Mouse (Mus musculus): ENCODE data around the gene Rrbp1.

DNA sequence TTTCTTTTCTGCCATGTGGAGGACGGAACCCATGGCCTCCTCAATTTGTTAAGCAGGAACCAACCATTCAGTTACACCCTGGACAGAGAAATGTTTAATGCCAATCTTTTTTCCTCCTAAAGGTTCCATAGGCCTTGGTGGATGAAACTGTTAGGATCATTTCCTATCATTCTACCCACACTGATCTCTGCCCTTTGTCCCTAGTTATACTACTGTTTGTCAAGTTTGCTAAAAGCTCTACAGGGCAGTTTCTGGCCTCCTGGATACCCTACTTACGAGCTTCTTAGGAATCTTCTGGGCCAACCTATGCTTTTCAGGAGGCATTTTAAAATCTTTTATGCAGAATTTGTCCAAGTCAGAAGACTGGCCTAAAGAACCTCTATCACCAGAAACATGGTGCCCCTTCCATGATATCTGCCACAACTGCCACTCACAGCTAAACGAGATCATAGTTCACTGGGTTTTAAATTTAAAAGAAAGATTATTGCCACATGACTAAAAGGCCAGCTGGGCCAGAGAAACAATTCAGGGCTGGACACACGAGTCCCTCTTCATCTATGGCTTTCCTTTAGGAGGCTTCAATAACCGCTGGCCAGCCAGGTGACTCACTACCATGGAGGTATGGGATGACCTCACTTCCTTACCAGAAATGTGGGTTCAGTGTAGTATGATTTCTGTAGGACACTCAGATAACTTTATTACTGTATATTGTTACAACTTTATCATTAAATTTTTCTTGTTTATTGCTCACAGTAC is 8.7 kb downstream of the Rrbp1 start:
- TF ChIP-seq CTCF (IDR thresholded peaks at IDR 0.05; ENCODE audit: low read depth) = no peak
- no peak for TF ChIP-seq EP300 (IDR thresholded peaks at IDR 0.05; ENCODE audit: low read depth)
